Mouse (Mus musculus) intestine, postnatal 0 days (tissue): ENCODE data around the gene Ube2r2. TPM values are rescaled to one million over a fixed set of nuclear protein-coding genes. Genes with fewer than 3 reads are reported as not detected.

Experiments
- ATAC-seq: fragments of 200-750 bp; cut with Nextera tagmentation; 2 replicates; pipeline ENCODE4 v1.8.0; 2017; ENCODE audit warnings: mild to moderate bottlenecking, moderate TSS enrichment, moderate library complexity
- H3K27ac ChIP-seq: fragments of 300-500 bp; sonication (generic); 2 replicates; pipeline ENCODE4 v1.5.1; 2014; ENCODE audit warnings: mild to moderate bottlenecking, low read depth, low read length, moderate library complexity
- H3K27me3 ChIP-seq: fragments of 300-500 bp; sonication (generic); replicated peaks from 2 replicates; pipeline ENCODE4 v1.6.1; 2014; ENCODE audit warnings: low read length, mixed read lengths; ENCODE audit not compliant: control insufficient read depth, insufficient read depth
- H3K36me3 ChIP-seq: fragments of 300-500 bp; sonication (generic); 2 replicates; pipeline ENCODE4 v1.6.1; 2014; ENCODE audit warnings: mild to moderate bottlenecking, moderate library complexity; ENCODE audit not compliant: control insufficient read depth, insufficient read depth
- H3K4me1 ChIP-seq: fragments of 300-500 bp; sonication (generic); replicated peaks from 2 replicates; pipeline ENCODE4 v1.6.1; 2014; ENCODE audit warnings: antibody characterized with exemption, low read length, mixed read lengths; ENCODE audit not compliant: control insufficient read depth, insufficient read depth
- H3K4me2 ChIP-seq: fragments of 300-500 bp; sonication (generic); replicated peaks from 2 replicates; pipeline ENCODE4 v1.6.1; 2014; ENCODE audit warnings: low read depth, mild to moderate bottlenecking, moderate library complexity
- H3K4me3 ChIP-seq: fragments of 300-500 bp; sonication (generic); 2 replicates; pipeline ENCODE4 v1.5.1; 2014; ENCODE audit warnings: low read depth, low read length
- H3K9ac ChIP-seq: fragments of 300-500 bp; sonication (generic); 2 replicates; pipeline ENCODE4 v1.6.1; 2014; ENCODE audit warnings: mild to moderate bottlenecking, low read depth, low read length
- H3K9me3 ChIP-seq: fragments of 300-500 bp; sonication (generic); 2 replicates; pipeline ENCODE4 v1.6.1; 2016; ENCODE audit warnings: mixed run types; ENCODE audit not compliant: control insufficient read depth
- CTCF ChIP-seq: sonication (generic); IDR thresholded peaks from 2 replicates; pipeline ENCODE4 v1.5.1; 2016; ENCODE audit warnings: low read depth, mild to moderate bottlenecking, control low read depth, antibody characterized with exemption, moderate library complexity
- WGBS: fragments of 180-500 bp; shearing (Covaris S2); extraction: QIAGEN DNeasy Blood & Tissue Kit; methylation state at CpG from one replicate; pipeline ENCODE4 v1.1.7; 2014; 5-methylcytosine and 5-hydroxymethylcytosine counted together
- polyA plus RNA-seq: library from polyadenylated mRNA; unstranded; fragments of >200 nt; fragmentation: Nextera tagmentation; extraction: Ambion mirVana; gene quantifications from 2 replicates; pipeline ENCODE4 v1.2.1, GENCODE M21; 2015

Ube2r2 gene
- polyA plus RNA-seq, 1 experiment from 2014 or later, result 64.5 TPM

GRCm38 (mm10) chr4:41115074-41115473 is 20.5 kb upstream of the Ube2r2 start:
- WGBS, result 91% methylated on average over 6 of the region's 6 CpGs

DNA sequence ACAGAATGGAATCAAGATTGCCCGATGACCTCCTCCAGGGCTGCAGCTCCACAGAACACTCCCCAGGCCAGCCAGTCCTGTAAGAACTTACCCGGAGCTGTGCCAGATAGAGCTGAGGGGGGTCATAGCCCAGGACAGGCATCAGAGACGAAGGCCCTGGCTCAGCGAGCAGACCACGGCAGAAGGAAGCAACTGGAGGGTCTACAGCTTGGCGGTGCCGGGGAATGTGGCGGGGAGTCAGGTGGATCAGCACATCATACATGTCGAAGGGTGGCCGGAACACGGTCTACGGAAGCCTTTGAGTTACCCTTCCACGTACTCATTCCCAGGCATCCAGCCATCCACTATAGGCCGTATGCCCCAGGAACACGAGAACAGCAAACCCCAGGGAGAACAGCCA is 19.8 kb upstream of the Ube2r2 start:
- peaks cover 70% of the 10 kb centered on the region for H3K36me3 ChIP-seq
- no peak for ATAC-seq
- 94% methylated on average over 15 of the region's 15 CpGs for WGBS

More at GRCm38 (mm10) chr4:41115074-41115473, 20.5 kb upstream of the Ube2r2 start:
- ATAC-seq, result no peak
- peaks cover 62% of the 10 kb centered on the region for H3K36me3 ChIP-seq
- H3K27ac ChIP-seq, result no peak overlapping the region
- H3K9ac ChIP-seq, result no peak overlapping the region
- H3K4me2 ChIP-seq, result no peak overlapping the region
- no peaks in the 10 kb centered on the region for H3K4me1 ChIP-seq
- H3K4me3 ChIP-seq, result no peak overlapping the region
- H3K27me3 ChIP-seq, result no peaks in the 10 kb centered on the region
- no peak for TF ChIP-seq CTCF
- no peaks in the 10 kb centered on the region for H3K9me3 ChIP-seq

DNA sequence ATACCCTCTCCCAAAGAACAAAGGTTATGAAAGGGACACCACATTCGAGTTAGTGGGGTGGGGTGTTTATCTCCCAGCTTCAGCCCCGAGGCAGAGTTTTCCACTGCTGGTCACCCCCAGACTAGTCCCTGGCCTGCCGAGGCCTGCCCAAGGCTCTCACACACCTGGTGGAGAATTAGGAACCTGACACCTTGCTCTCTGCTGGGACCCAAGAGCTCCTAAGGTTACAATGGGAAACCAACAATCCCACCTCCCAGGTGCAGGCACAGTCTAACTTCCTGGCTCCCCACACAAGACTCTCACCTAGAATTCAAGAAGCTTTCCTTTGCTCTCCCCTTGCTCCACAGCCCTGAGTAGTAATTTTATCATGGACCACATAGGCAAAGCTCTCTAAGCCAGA is 18.7 kb upstream of the Ube2r2 start:
- H3K27ac ChIP-seq, result no peak overlapping the region
- WGBS, result 72% methylated on average over 3 of the region's 3 CpGs
- no peaks in the 10 kb centered on the region for H3K9me3 ChIP-seq
- no peaks in the 10 kb centered on the region for H3K27me3 ChIP-seq
- H3K4me3 ChIP-seq, result no peak overlapping the region
- peaks cover 80% of the 10 kb centered on the region for H3K36me3 ChIP-seq
- H3K4me1 ChIP-seq, result no peaks in the 10 kb centered on the region
- TF ChIP-seq CTCF, result no peak
- no peak overlapping the region for H3K4me2 ChIP-seq
- H3K9ac ChIP-seq, result no peak overlapping the region
- no peak for ATAC-seq

More for the DNA sequence above, 19.8 kb upstream of the Ube2r2 start:
- Histone ChIP-seq H3K27ac (no peak overlapping the region), H3K4me2 (no peak overlapping the region), H3K9me3 (no peaks in the 10 kb centered on the region), H3K27me3 (no peaks in the 10 kb centered on the region), H3K4me1 (no peaks in the 10 kb centered on the region), H3K4me3 (no peak overlapping the region), H3K9ac (no peak overlapping the region)
- TF ChIP-seq CTCF, result no peak

GRCm38 (mm10) chr4:41118706-41119292 is 16.7 kb upstream of the Ube2r2 start:
- H3K36me3 ChIP-seq, result peaks cover 85% of the 10 kb centered on the region
- 0 out of 2 replicates have a peak, but pooled peaks have one; percentile 36 for ATAC-seq
- 72% methylated on average over 11 of the region's 11 CpGs for WGBS

GRCm38 (mm10) chr4:41124180-41124951 is 11.2 kb upstream of the Ube2r2 start, which contains the start of gene Nol6:
Gene Nol6, minus strand, starts transcription at chr4:41124455.
- H3K4me2 ChIP-seq, result peak within 1 kb of the TSS; percentile 78
- no peaks in the 10 kb centered on the region for H3K27me3 ChIP-seq
- 0 out of 2 replicates have a peak, but pooled peaks cover 2% of the 10 kb centered on the region for H3K4me1 ChIP-seq
- no peak for TF ChIP-seq CTCF
- H3K9me3 ChIP-seq, result no peaks in the 10 kb centered on the region
- H3K4me3 ChIP-seq, result peak within 1 kb of the TSS; percentile 70
- peak; percentile 99 for ATAC-seq
- peaks cover 30% of the 10 kb centered on the region for H3K36me3 ChIP-seq
- peak within 1 kb of the TSS; percentile 62 for H3K9ac ChIP-seq
- 2% methylated on average over 29 of the region's 29 CpGs for WGBS
- H3K27ac ChIP-seq, result no peak within 1 kb of the TSS

More at GRCm38 (mm10) chr4:41118706-41119292, 16.7 kb upstream of the Ube2r2 start:
- peak; percentile 94 for TF ChIP-seq CTCF
- Histone ChIP-seq H3K9me3 (no peaks in the 10 kb centered on the region), H3K27ac (no peak overlapping the region), H3K9ac (no peak overlapping the region), H3K4me1 (0 out of 2 replicates have a peak, but pooled peaks cover 2% of the 10 kb centered on the region), H3K4me2 (no peak overlapping the region), H3K27me3 (no peaks in the 10 kb centered on the region), H3K4me3 (no peak overlapping the region)

DNA sequence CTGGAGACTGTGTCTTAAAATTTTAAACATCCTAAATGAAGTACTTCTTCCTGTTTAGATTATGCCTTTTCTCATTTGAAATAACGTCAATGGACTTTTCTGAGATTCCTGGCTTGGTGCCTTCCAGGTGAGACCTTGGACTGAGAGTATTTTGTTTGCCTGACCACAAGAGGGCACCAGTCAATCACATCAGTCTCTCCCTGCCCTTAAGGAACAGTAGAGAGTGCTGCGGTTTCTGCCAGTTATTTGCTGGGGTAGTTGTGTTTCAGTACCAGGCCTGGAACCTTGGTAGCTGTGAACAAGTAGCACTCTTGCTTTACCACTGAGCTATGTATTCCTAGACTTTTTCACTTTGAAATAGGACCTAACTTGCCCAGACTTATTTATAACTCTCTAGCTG is 6.1 kb upstream of the Ube2r2 start:
- WGBS, result 6% methylated on average over 2 of the region's 2 CpGs
- H3K27ac ChIP-seq, result no peak overlapping the region
- TF ChIP-seq CTCF, result peak; percentile 93
- H3K4me1 ChIP-seq, result peaks cover 2% of the 10 kb centered on the region; the same call in 1 of the 2 replicates
- no peaks in the 10 kb centered on the region for H3K27me3 ChIP-seq
- H3K36me3 ChIP-seq, result no peaks in the 10 kb centered on the region
- ATAC-seq, result peak; percentile 73
- H3K9me3 ChIP-seq, result no peaks in the 10 kb centered on the region
- H3K4me2 ChIP-seq, result no peak overlapping the region
- H3K4me3 ChIP-seq, result no peak overlapping the region
- no peak overlapping the region for H3K9ac ChIP-seq
